Mouse (Mus musculus): ENCODE results near the gene Hspa4l.

Hspa4l gene

GRCm38 (mm10) chr3:40744024-40744835 is at the start of gene Hspa4l:
TSS of gene Hspa4l (plus strand) at chr3:40744495.
- DNase-seq = peak; percentile 7

GRCm38 (mm10) chr3:40695162-40695561 is 49.1 kb upstream of the Hspa4l start:
- DNase-seq = no peak

GRCm38 (mm10) chr3:40698834-40699233 is 45.5 kb upstream of the Hspa4l start:
- no peak for DNase-seq

GRCm38 (mm10) chr3:40704816-40705430 is 39.4 kb upstream of the Hspa4l start:
- DNase-seq = no peak

- no peak for DNase-seq
Measured at GRCm38 (mm10) chr3:40708655-40709054, 35.6 kb upstream of the Hspa4l start, which contains the start of gene Slc25a31. TSS of gene Slc25a31 (plus strand) at chr3:40708855.

- no peak for DNase-seq
Measured at GRCm38 (mm10) chr3:40716056-40716455, 28.2 kb upstream of the Hspa4l start.

GRCm38 (mm10) chr3:40719022-40719421 is 25.3 kb upstream of the Hspa4l start:
- DNase-seq = no peak

GRCm38 (mm10) chr3:40738381-40738912 is 5.8 kb upstream of the Hspa4l start:
- DNase-seq = no peak

GRCm38 (mm10) chr3:40744836-40745660 is 753 bp downstream of the Hspa4l start:
- peak; percentile 94 for DNase-seq

- DNase-seq = peak; percentile 6
Measured at GRCm38 (mm10) chr3:40745661-40746547, 1.6 kb downstream of the Hspa4l start.

GRCm38 (mm10) chr3:40760746-40761145 is 16.5 kb downstream of the Hspa4l start:
- no peak for DNase-seq

- DNase-seq = no peak
Measured at GRCm38 (mm10) chr3:40761312-40761711, 17.0 kb downstream of the Hspa4l start.

- no peak for DNase-seq
Measured at GRCm38 (mm10) chr3:40793783-40794182, 49.5 kb downstream of the Hspa4l start.

GRCm38 (mm10) chr3:40798054-40798453 is 53.8 kb downstream of the Hspa4l start:
- DNase-seq = no peak

- DNase-seq = no peak
Measured at GRCm38 (mm10) chr3:40798500-40798899, 54.2 kb downstream of the Hspa4l start.

GRCm38 (mm10) chr3:40799530-40800372 is 55.5 kb downstream of the Hspa4l start, which contains the start of gene Plk4:
TSS of gene Plk4 (plus strand) at chr3:40800019.
- DNase-seq = peak; percentile 94

GRCm38 (mm10) chr3:40800373-40800823 is 56.1 kb downstream of the Hspa4l start:
- peak; percentile 33 for DNase-seq

GRCm38 (mm10) chr3:40806871-40807270 is 62.6 kb downstream of the Hspa4l start:
- no peak for DNase-seq

- no peak for DNase-seq
Measured at GRCm38 (mm10) chr3:40808686-40809085, 64.4 kb downstream of the Hspa4l start.

GRCm38 (mm10) chr3:40809894-40810293 is 65.6 kb downstream of the Hspa4l start:
- DNase-seq = no peak

- no peak for DNase-seq
Measured at GRCm38 (mm10) chr3:40813275-40813674, 69.0 kb downstream of the Hspa4l start.
